Mouse (Mus musculus): ENCODE results near the gene Gm17720. TPM values are rescaled to one million over a fixed set of nuclear protein-coding genes. Genes with fewer than 3 reads are reported as not detected.

The Gm17720 gene
- total RNA-seq (2023; ENCODE audit: inconsistent age): not detected in 4 replicates

DNA sequence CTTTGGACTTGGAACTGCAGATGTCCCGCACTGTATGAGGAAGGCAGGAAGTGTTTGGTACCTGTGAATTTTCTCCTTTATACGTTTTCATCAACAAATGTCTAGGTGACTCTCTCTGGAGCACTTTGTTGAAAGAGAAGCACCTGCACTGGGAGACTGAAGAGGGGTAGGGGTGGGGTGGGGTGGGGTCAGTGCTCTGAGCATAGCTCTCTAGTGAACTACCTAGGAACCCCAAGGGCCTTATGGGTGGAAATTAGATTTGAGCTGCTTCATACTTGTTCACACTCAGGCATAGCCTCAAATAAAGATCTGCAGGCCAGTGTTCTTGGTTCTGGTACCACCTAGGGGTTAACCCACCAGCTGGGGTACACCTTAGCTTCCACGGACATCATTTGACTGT is at the start of gene Gm17720:
TSS of gene Gm17720 (minus strand) at position 101 of the 400 bp plus-strand sequence.

GRCm38 (mm10) chr8:110100907-110101306 is 1.6 kb downstream of the Gm17720 start, which contains the start of gene Gm21964:
Gm21964 (plus strand) TSS chr8:110101207.

GRCm38 (mm10) chr8:110079282-110080221 is 23.0 kb downstream of the Gm17720 start, which contains the start of gene Zfp612:
Zfp612 (plus strand) TSS chr8:110079746.

GRCm38 (mm10) chr8:110039659-110040058 is 62.9 kb downstream of the Gm17720 start, which contains the start of gene Chst4:
Chst4 (minus strand) TSS chr8:110039740.

Other genes with a start within 250 kb of the Gm17720 start
- 15.0 to 21.4 TPM (median 19.2 TPM) in 4 replicates for gene Phlpp2, start 234.2 kb downstream of the Gm17720 start, total RNA-seq (2023; ENCODE audit: inconsistent age)
- not detected in 4 replicates for gene Marveld3, start 140.6 kb downstream of the Gm17720 start, total RNA-seq (2023; ENCODE audit: inconsistent age)
- gene Tat, start 112.3 kb downstream of the Gm17720 start, total RNA-seq (2023; ENCODE audit: inconsistent age): not detected in 4 replicates
- gene Chst4, start 63.0 kb downstream of the Gm17720 start, total RNA-seq (2023; ENCODE audit: inconsistent age): not detected in 4 replicates
- gene Zfp612, start 23.0 kb downstream of the Gm17720 start, total RNA-seq (2023; ENCODE audit: inconsistent age): 5.8 to 6.3 TPM (median 6.1 TPM) in 4 replicates
- not detected in 4 replicates for gene Gm21964, start 1.5 kb downstream of the Gm17720 start, total RNA-seq (2023; ENCODE audit: inconsistent age)
- gene Calb2, start 65.5 kb upstream of the Gm17720 start, total RNA-seq (2023; ENCODE audit: inconsistent age): not detected in 4 replicates
- gene Cmtr2, start 112.9 kb upstream of the Gm17720 start, total RNA-seq (2023; ENCODE audit: inconsistent age): 13.5 to 16.0 TPM (median 15.3 TPM) in 4 replicates
- gene Hydin, start 164.2 kb upstream of the Gm17720 start, total RNA-seq (2023; ENCODE audit: inconsistent age): not detected in 4 replicates